Mouse (Mus musculus): Measurements from ENCODE around the gene 1700019N19Rik. TPM values are rescaled to one million over a fixed set of nuclear protein-coding genes. Genes with fewer than 3 reads are reported as not detected.
A peak's percentile ranks its signal among the peaks of the same experiment; 100 is the strongest.

The 1700019N19Rik gene
- polyA plus RNA-seq, 1 experiment from 2014 or later = not detected

GRCm38 (mm10) chr19:58823301-58823700, 29.0 kb upstream of the 1700019N19Rik start:
- no peak for DNase-seq (ENCODE audit: low spot score)
- H3K4me1 ChIP-seq = peaks cover 35% of the 10 kb centered on the region
- no peaks in the 10 kb centered on the region for H3K9me3 ChIP-seq
- no peak overlapping the region for H3K4me3 ChIP-seq
- no peaks in the 10 kb centered on the region for H3K27me3 ChIP-seq (ENCODE audit: insufficient read depth, poor library complexity, severe bottlenecking)
- peak overlapping the region; percentile 82 for H3K27ac ChIP-seq
- WGBS = 89% methylated on average over 3 of the region's 3 CpGs
- peaks cover 18% of the 10 kb centered on the region; the same call in 1 of the 2 replicates for H3K36me3 ChIP-seq

- peak overlapping the region; percentile 82 for H3K27ac ChIP-seq
- H3K27me3 ChIP-seq (ENCODE audit: insufficient read depth, poor library complexity, severe bottlenecking) = no peaks in the 10 kb centered on the region
- H3K36me3 ChIP-seq = peaks cover 18% of the 10 kb centered on the region; the same call in 1 of the 2 replicates
- whole genome bisulfite sequencing = 68% methylated on average over 20 of the region's 20 CpGs
- H3K4me3 ChIP-seq = no peak overlapping the region
- DNase-seq (ENCODE audit: low spot score) = peak; percentile 76
- no peaks in the 10 kb centered on the region for H3K9me3 ChIP-seq
- H3K4me1 ChIP-seq = peaks cover 35% of the 10 kb centered on the region
Measured at GRCm38 (mm10) chr19:58822454-58823200, 28.4 kb upstream of the 1700019N19Rik start.

GRCm38 (mm10) chr19:58818571-58819415, 24.5 kb upstream of the 1700019N19Rik start:
- Histone ChIP-seq H3K9me3 (no peaks in the 10 kb centered on the region), H3K27me3 (ENCODE audit: insufficient read depth, poor library complexity, severe bottlenecking) (no peaks in the 10 kb centered on the region), H3K27ac (peak overlapping the region; percentile 80), H3K4me1 (peaks cover 35% of the 10 kb centered on the region), H3K4me3 (no peak overlapping the region), H3K36me3 (peaks cover 7% of the 10 kb centered on the region; the same call in 1 of the 2 replicates)
- 66% methylated on average over 14 of the region's 14 CpGs for WGBS
- DNase-seq (ENCODE audit: low spot score) = no peak

DNA sequence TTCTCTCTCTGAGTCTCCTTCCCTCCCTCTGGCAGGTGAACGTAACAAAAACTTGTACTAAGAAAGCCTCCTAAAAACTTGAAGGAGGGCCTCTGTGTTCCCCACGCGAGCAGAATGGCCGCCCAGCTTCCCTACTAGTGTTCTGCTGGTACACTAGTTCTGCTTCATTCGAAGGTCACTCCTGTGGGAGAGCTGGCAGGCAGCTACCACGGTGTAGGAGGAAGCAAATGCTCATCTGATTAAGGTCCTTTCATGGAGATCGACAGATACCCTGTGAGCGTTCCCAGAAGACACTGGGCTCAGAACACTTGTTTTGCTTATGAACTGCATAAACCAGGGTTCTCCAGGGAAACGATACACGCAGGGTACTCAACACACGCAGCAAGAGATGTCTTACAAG, 23.1 kb upstream of the 1700019N19Rik start:
- no peak overlapping the region for H3K4me3 ChIP-seq
- peaks cover 7% of the 10 kb centered on the region; the same call in 1 of the 2 replicates for H3K36me3 ChIP-seq
- no peaks in the 10 kb centered on the region for H3K27me3 ChIP-seq (ENCODE audit: insufficient read depth, poor library complexity, severe bottlenecking)
- no peak for DNase-seq (ENCODE audit: low spot score)
- peak overlapping the region; percentile 13; the same call in 1 of the 2 replicates for H3K27ac ChIP-seq
- WGBS = 80% methylated on average over 11 of the region's 11 CpGs
- H3K4me1 ChIP-seq = peaks cover 24% of the 10 kb centered on the region
- no peaks in the 10 kb centered on the region for H3K9me3 ChIP-seq

DNA sequence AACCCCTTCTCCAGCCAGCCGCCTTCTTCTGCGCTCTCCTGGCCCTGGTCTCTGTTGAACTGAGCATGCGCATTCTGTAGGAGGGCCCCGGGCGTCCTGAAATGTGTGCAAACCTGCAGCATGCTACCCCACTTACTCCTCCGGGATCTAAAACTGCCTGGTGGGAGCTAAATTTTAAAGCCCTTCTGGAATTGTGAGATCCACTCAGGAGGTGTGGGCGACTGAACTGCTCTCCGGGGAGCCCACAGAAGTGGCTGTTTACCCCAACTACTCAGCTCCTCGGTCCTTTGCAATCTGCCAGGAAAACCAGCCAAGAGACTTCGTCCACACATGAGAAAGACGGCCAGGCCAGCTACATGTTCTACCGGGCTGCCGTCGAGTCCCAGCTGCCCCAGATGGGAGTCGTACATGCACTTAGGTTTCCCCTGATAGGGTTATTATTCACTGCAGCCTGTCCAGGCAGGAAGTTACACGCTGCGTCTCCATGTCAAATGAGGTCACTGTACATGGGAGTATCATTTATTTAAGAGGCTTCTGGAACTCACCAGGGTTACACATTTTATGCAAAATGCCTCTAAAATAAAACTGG, 22.3 kb upstream of the 1700019N19Rik start:
- WGBS = 71% methylated on average over 17 of the region's 17 CpGs
- H3K27ac ChIP-seq = no peak overlapping the region

GRCm38 (mm10) chr19:58815179-58815922, 21.1 kb upstream of the 1700019N19Rik start:
- 81% methylated on average over 13 of the region's 13 CpGs for WGBS
- H3K27ac ChIP-seq = no peak overlapping the region
- peaks cover 7% of the 10 kb centered on the region; the same call in 1 of the 2 replicates for H3K36me3 ChIP-seq
- no peaks in the 10 kb centered on the region for H3K9me3 ChIP-seq
- peaks cover 22% of the 10 kb centered on the region for H3K4me1 ChIP-seq
- no peak overlapping the region for H3K4me3 ChIP-seq
- DNase-seq (ENCODE audit: low spot score) = no peak
- H3K27me3 ChIP-seq (ENCODE audit: insufficient read depth, poor library complexity, severe bottlenecking) = no peaks in the 10 kb centered on the region

More for the DNA sequence above, 22.3 kb upstream of the 1700019N19Rik start:
- Histone ChIP-seq H3K27me3 (ENCODE audit: insufficient read depth, poor library complexity, severe bottlenecking) (no peaks in the 10 kb centered on the region), H3K9me3 (no peaks in the 10 kb centered on the region), H3K4me3 (no peak overlapping the region), H3K36me3 (peaks cover 7% of the 10 kb centered on the region; the same call in 1 of the 2 replicates), H3K4me1 (peaks cover 18% of the 10 kb centered on the region)
- no peak for DNase-seq (ENCODE audit: low spot score)

- no peak for DNase-seq (ENCODE audit: low spot score)
- Histone ChIP-seq H3K4me3 (no peak overlapping the region), H3K27ac (no peak overlapping the region), H3K9me3 (no peaks in the 10 kb centered on the region), H3K27me3 (ENCODE audit: insufficient read depth, poor library complexity, severe bottlenecking) (no peaks in the 10 kb centered on the region; the same call in 1 of the 2 replicates), H3K36me3 (no peaks in the 10 kb centered on the region), H3K4me1 (peaks cover 6% of the 10 kb centered on the region; the same call in 1 of the 2 replicates)
- whole genome bisulfite sequencing = 75% methylated on average over 5 of the region's 5 CpGs
Measured at GRCm38 (mm10) chr19:58810536-58810935, 16.3 kb upstream of the 1700019N19Rik start.

DNA sequence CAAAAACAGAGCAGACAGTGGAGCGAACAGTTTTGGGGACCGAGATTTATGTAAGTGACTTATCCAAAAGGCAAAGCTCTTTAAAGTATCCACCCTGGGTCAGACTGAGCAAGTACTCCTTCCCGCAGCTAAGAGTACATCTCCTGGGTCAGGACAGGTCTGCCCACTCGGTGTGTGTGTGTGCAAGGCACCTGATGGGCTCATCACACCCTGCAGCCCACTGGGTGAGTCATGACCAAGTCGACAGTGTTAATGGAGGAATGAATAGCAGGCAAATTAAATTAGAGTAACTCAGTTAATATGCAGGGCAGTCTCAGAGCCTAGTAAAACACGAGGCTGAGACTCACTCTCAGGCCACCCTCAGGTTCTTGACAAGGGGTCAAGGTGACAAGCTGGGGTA, 14.6 kb upstream of the 1700019N19Rik start:
- no peaks in the 10 kb centered on the region for H3K9me3 ChIP-seq
- peaks cover 3% of the 10 kb centered on the region; the same call in 1 of the 2 replicates for H3K36me3 ChIP-seq
- no peaks in the 10 kb centered on the region; the same call in 1 of the 2 replicates for H3K27me3 ChIP-seq (ENCODE audit: insufficient read depth, poor library complexity, severe bottlenecking)
- 81% methylated on average over 6 of the region's 6 CpGs for WGBS
- peaks cover 6% of the 10 kb centered on the region; the same call in 1 of the 2 replicates for H3K4me1 ChIP-seq
- H3K27ac ChIP-seq = no peak overlapping the region
- no peak for DNase-seq (ENCODE audit: low spot score)
- H3K4me3 ChIP-seq = no peak overlapping the region

DNA sequence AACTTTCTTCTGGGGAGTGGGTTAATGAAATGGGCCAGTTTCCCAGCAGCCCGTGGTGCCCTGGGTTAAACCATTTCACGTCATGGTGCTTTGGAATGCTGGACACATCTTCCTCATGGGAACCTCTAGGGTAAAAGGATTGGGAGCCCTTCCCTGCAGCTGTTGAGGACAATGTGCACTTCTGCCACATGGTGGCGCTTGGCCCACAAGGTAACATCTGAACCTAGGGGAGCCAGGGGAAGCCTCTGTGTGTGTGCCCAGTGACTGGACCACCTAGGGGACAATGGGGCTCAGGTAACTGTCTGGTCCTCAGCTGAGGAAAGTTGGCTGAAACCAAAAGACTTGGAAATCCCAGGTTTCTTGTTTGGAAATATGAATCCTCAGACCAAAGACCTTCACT, 12.1 kb upstream of the 1700019N19Rik start:
- no peak for DNase-seq (ENCODE audit: low spot score)
- Histone ChIP-seq H3K36me3 (peaks cover 8% of the 10 kb centered on the region; the same call in 1 of the 2 replicates), H3K27ac (no peak overlapping the region), H3K4me3 (no peak overlapping the region), H3K27me3 (ENCODE audit: insufficient read depth, poor library complexity, severe bottlenecking) (no peaks in the 10 kb centered on the region; the same call in 1 of the 2 replicates), H3K9me3 (no peaks in the 10 kb centered on the region), H3K4me1 (peaks cover 6% of the 10 kb centered on the region; the same call in 1 of the 2 replicates)
- 3% methylated on average over 3 of the region's 3 CpGs for WGBS

- Histone ChIP-seq H3K27me3 (ENCODE audit: insufficient read depth, poor library complexity, severe bottlenecking) (no peaks in the 10 kb centered on the region; the same call in 1 of the 2 replicates), H3K4me1 (peaks cover 1% of the 10 kb centered on the region; the same call in 1 of the 2 replicates), H3K9me3 (no peaks in the 10 kb centered on the region), H3K4me3 (no peak overlapping the region), H3K27ac (no peak overlapping the region), H3K36me3 (peaks cover 8% of the 10 kb centered on the region; the same call in 1 of the 2 replicates)
- DNase-seq (ENCODE audit: low spot score) = no peak
- WGBS = 80% methylated on average over 9 of the region's 9 CpGs
Measured at GRCm38 (mm10) chr19:58805191-58805779, 11.0 kb upstream of the 1700019N19Rik start.

GRCm38 (mm10) chr19:58795114-58795669, 931 bp upstream of the 1700019N19Rik start:
- 85% methylated on average over 12 of the region's 12 CpGs for WGBS
- Histone ChIP-seq H3K27ac (no peak overlapping the region), H3K4me3 (no peak overlapping the region), H3K36me3 (peaks cover 8% of the 10 kb centered on the region), H3K9me3 (no peaks in the 10 kb centered on the region), H3K4me1 (peaks cover 10% of the 10 kb centered on the region), H3K27me3 (ENCODE audit: insufficient read depth, poor library complexity, severe bottlenecking) (no peaks in the 10 kb centered on the region)
- no peak for DNase-seq (ENCODE audit: low spot score)

Data from heart, embryonic 10.5 days (tissue).